Mouse (Mus musculus) T-helper 17 cell (primary cell): Measurements from ENCODE around the gene Ankrd42.

ENCODE experiments used
- in situ Hi-C, 2 experiments: fragments of 300-600 bp; cut with MboI, MseI; formaldehyde crosslinking; loops; 1 replicate in 1 of 2; 2 replicates in 1 of 2; pipeline ENCODE4 v1.15.1; 2025; ENCODE audit warnings: high pct_unique_total_duplicates in 2 of 2

The Ankrd42 gene

GRCm38 (mm10) chr7:92583567-92583966 is 53.4 kb downstream of the Ankrd42 start:
- in situ Hi-C loops = no loop called here

DNA sequence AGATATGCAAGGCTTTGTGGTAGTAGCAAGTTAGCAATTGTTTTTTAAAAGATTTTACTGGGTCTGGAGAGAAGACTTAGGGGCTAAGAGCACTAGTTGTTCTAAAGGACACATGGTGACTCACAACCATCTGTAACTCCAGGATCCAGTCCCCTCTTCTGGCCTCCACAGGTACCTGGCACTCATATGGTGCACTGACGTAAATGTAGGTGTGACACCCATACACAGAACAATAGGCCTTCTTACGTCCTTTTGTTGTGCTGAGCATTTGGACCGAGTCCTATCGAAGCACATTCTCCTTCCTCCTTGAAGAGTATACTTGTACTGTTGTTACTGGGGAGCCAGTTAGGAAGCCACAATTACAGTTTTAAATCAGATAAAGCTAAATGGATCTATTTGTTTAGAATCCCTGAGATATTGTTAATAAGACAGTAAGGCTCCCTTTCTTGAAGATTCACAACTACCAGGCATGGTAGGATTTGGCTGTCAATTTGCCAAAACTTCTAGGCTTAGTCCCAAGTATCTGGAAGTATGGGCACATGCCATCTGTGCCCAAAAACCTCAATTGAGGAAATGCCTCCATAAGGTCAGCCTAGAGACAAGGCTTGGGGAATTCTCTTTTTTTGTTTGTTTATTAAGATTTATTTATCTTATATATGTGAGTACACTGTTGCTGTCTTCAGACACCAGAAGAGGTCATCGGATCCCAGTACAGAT is 56.3 kb downstream of the Ankrd42 start:
- in situ Hi-C loops = no loop called here

DNA sequence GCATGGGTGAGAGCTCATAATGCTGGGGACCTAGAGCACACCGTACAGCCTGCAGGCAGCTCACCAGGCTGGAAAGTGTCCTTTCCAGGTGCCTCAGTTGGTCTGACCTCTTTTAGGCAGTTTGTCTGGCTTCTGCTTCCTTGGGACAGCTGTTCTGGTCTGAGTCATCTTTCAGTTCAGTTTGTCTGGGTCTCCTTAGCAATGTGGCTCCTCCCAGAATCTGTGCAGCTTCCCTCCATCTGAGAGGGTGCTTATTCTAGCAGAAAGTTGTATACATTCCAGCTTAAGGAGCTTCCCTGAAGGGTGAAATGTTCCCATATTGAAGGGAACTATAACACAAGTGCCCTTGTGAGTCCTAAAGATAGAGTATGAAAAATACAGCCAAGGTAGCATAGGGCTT is 70.2 kb downstream of the Ankrd42 start:
- in situ Hi-C loops = loop anchor here in 1 of 2 experiments (10.0 kb wide), 1 partner anchor 308 kb away; the partner anchor contains the start of genes Ddias and Prcp

GRCm38 (mm10) chr7:92560986-92561876 is 75.7 kb downstream of the Ankrd42 start, which contains the start of gene Ccdc90b:
Ccdc90b (plus strand) TSS chr7:92561149.
- in situ Hi-C loops = loop anchor here in 1 of 2 experiments (10.0 kb wide), 1 partner anchor 314 kb away; the partner anchor contains the start of genes Ddias and Prcp

DNA sequence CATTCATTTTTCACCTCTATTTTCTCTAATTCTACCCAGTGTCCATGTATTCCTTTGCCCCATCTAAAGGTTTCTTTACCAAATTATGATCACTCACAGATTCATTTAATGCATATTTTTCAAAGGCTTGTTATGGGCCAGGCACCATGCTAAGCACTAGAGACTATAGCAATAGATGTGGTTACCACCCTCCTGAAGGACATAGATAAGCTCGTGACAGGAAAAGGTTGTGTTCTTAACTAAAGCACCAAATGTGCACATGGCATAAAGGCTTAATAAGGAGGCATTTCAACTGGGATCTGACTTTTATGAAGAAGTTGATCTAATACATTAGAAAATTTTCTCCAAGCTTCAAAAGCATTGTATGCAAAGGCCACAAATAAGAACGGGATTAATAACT is 78.2 kb downstream of the Ankrd42 start:
- in situ Hi-C loops = loop anchor here in 1 of 2 experiments (5.0 kb wide), 1 partner anchor 79 kb away; the partner anchor contains the start of gene Ankrd42

- in situ Hi-C loops = no loop called here
Measured at GRCm38 (mm10) chr7:92550990-92551392, 86.0 kb downstream of the Ankrd42 start.

- in situ Hi-C loops = no loop called here
Measured at GRCm38 (mm10) chr7:92550248-92550989, 86.5 kb downstream of the Ankrd42 start.

GRCm38 (mm10) chr7:92546763-92547162 is 90.2 kb downstream of the Ankrd42 start:
- in situ Hi-C loops = loop anchor here in 1 of 2 experiments (5.0 kb wide), 1 partner anchor 444 kb away; no protein-coding TSS in a partner anchor

- in situ Hi-C loops = no loop called here
Measured at GRCm38 (mm10) chr7:92532351-92533036, 104.4 kb downstream of the Ankrd42 start.
